Mouse (Mus musculus) embryo, embryonic 10.5 days (tissue): ENCODE measurements around the gene Wfdc1.

Experiments
- DNase-seq: peaks from one replicate; pipeline ENCODE4 v3.0.0-alpha.2; 2015; ENCODE audit warnings: low spot score

Wfdc1 gene

GRCm38 (mm10) chr8:119691989-119692388, 25.8 kb downstream of the Wfdc1 start:
- no peak for DNase-seq

DNA sequence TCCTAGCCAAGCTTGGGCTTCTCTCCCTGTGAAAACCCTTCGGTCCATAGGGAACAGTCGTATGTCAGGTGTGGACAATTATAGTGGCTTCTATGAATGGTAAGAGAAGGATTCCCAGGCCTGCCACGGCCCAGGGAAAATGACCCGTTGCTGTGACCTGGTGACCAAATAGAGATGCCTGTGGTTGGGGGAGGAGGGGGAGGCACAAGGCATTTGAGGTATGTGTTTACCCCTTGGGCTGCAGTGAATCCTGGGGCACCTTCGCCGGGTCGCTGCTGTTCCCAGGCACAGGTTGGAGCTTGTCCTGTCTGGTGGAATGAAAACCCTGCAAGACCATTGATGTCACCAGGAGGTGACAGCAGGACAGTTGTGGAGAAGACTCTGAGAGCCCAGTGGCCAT, 28.5 kb downstream of the Wfdc1 start:
- DNase-seq: no peak

GRCm38 (mm10) chr8:119697163-119697562, 31.0 kb downstream of the Wfdc1 start:
- no peak for DNase-seq

DNA sequence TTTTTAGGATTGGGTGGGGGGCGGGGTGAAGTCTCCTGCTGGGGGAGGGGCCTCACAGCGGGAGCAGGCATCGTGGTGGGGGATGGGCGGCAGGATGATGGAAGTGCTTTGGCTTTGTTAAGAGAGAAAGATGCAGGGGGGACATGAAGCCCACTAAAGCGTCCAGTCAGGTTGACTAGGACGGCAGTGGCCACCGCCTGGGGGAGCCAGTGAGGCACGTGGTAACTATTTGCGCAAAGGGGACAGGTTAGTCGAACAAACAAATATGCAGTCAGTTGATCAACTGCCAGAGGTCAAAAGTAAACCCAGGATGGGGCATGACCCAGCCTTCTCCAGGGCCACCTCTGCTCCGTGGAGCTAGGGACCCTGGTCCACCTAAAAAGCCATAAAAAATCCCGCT, 32.8 kb downstream of the Wfdc1 start:
- DNase-seq: peak; percentile 67

DNA sequence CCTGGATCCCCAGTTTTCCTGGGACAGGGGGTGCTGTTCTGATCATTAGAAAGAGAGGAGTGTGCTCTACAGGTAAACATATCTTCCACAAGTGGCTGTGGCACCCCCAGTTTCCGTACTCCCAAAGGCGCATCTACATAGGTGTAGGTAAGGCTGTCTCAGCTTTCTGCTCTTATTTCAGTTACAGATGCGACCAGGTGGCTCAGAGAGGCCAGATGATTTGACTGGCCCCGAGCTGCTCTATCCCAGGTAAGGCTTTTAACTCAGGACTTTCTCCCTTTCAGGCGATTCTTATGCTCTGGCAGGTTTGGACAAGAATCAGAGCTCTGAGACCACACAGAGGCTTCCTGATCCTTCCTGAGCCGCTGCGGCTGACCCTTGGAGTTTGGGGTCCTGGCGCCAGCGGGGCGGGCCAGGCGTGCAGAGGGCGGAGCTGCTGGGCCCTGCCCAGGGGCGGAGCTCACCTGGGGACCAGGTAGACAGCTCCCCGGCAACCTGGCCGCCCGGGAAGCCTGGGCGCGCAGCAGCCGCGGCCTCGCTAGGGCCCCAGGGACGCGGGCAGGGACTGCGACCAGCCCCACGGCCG, 33.5 kb downstream of the Wfdc1 start, which contains the start of gene Atp2c2:
Atp2c2 (plus strand) TSS at position 461 of the 586 bp plus-strand sequence.
- peak; percentile 34 for DNase-seq

DNA sequence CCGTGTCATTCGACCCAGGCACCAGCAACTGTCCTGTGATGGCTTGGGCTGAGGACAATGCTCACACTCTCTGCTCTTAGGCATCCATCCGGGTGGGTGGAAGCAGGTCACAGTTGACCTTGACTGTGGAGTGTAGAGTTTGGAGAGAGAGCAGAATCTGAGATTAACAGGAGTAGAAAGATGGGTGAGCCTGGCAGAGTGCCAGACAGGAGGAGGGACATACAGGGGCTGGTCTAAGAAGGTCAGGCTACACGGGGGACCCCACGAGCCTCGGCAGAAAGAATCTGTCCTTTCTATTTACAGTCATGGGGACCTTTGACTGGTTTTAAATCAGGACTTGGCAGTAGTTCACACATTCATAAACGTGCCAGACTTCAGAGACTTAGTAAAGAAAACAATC, 36.8 kb downstream of the Wfdc1 start:
- DNase-seq: no peak

GRCm38 (mm10) chr8:119707146-119707545, 41.0 kb downstream of the Wfdc1 start:
- DNase-seq: no peak

DNA sequence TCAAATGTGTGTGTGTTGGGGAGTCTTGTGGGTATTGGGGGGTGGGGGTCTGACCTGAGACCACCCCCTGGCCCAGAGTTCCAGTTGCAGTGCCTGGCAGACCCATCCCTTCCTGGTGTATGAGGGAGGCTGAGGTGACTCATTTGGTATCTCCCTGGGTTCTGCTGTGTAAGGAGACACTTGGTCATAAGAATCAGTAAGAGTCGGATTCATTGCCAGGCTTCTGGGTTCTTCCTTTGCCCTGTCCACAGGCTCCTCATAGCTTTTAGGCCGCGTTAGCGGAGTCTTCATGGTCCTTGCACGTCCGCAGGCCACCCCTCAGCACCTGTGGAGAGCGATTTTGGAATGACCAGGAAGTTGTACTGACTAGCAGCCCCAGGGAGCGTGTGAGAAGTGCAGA, 42.3 kb downstream of the Wfdc1 start:
- no peak for DNase-seq

DNA sequence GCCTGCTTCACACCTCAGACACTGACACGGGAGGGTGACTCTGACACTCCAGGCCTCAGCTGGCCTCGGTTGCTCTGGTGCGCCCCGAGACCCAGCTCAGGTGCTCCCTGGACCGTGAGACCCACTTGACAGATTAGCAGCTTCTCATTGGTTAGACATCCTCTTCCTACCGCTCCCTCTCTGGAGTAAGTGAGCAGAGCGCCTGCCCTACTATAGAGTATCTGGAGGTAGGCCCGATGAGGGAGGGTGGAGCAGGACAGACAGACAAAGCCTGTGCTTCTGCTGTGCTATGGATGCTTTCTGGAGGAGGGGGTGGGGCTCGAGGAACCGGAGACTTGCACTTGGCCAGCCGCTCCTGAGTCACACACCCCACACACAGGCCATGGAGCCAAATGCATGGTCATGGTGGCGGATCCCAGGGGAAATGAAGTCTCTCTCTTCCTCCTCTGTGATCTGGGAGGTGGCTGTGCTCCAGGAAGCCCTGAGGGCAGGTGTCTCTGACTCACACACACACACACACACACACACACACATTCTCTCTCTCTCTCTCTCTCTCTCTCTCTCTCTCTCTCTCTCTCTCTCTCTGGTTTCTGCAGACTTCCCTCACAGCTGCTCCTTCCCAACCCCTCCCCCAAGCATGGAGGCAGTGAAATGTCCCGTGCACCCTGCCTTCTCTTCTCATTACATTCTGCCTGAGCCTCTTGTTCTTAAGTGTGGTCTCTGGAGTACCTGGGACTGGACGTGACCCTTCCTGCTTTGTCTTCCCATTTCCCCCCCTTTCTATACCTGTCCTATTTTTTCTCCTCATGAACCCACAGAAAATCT, 42.9 kb downstream of the Wfdc1 start:
- DNase-seq: no peak

DNA sequence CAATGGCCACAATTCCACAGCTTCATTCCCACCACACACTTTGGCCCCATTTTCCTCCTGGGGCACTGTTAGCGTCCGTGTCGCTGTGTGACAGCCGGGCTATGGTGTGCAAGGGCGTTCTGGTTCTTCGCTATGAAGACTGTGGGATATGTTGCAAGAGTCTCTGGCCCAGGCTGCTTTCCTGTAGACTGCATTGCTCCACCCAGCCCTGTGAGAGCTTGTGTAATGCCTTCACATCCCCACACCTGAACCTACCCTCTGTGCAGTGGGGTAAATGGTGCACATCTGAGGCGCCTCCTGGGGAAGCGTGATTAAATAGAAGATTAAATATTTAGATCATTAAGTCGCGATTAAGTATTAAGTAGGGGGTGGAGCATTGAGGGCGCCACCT, 43.5 kb downstream of the Wfdc1 start:
- DNase-seq: no peak

DNA sequence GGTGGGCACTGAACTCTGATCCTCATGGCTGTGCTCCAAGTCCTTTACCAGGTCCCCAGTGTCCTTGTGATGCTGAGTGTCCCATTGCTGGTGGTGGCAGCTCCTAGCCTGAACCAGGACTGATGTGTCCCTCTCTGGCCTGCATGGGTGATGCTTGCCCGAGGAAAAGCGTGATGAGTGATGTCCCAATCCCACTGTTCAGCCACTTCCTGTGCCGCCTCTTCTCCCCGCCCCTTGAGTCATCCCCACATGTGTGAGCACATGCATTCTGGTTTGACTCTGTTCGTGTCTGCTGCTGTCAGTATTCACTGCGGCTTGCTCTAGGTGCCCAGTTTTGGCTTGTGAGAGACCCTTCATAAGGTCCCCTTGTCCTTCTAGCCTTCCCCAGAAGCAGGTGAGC, 46.1 kb downstream of the Wfdc1 start:
- no peak for DNase-seq

DNA sequence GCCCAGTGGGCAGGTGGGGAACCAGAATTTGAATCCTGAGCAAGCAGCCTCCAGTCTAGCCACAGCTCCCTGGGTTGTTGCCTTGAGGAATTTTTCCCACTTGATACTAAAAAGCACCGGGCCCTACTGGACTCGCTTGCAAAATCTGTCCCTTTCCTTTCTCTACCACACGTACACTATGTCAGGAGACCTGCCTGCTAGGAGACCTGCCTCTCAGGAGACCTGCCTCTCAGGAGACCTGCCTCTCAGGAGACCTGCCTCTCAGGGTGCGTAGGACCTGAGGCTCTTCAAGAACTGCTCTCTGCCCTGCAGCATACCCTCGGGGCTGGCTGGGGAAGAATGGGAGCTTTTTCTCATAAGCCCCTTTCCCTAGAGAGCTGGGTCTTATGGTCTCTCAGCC, 47.3 kb downstream of the Wfdc1 start:
- no peak for DNase-seq

GRCm38 (mm10) chr8:119715221-119715620, 49.1 kb downstream of the Wfdc1 start:
- no peak for DNase-seq

DNA sequence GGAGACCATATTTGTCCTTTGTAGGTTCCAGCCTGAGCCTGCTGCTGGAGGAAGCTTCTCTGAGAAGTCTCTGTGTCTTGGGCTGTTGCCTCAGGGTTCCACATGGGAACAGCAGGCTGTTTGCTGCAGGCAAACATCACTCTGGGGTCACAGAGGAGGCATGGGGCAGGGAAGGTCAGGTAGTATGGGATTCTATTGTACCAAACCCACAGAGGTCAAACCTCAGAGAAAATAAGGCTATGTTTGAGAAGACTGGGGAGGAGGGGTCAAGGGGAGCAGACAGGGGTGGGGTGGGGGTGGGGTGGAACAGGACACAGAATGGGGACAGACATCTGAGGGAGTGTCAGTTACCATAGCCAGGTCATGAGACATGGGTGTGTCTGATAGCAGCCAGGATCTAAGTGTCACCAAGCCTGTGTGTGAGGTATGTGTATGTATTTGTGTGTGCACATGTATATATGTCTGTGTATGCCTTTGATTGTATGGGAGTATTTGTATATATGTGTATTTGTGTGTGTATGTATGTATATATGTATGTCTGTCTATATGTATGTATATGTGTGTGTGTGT, 50.6 kb downstream of the Wfdc1 start:
- peak; percentile 28 for DNase-seq

DNA sequence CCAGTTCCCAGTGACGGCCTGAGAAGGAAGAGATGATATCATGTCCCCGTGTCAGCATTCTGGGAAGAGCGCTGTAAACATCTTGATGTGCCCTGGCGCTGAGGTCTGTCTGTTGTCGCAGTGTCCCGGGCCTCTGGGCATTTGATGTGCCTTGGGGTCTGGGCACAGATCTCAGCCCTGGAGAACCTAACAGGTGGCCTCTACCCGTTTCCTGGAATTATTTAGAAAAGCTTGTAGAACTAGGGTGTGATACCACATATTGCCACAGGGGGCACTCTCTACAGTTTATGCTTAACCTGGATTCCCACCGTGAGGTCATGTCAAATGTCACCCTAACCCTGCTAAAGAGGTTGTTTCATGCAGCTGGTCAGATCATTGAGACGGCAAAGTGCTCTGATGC, 51.6 kb downstream of the Wfdc1 start:
- peak; percentile 72 for DNase-seq

- no peak for DNase-seq
Measured at GRCm38 (mm10) chr8:119719011-119719501, 52.9 kb downstream of the Wfdc1 start.

GRCm38 (mm10) chr8:119722348-119722747, 56.2 kb downstream of the Wfdc1 start:
- no peak for DNase-seq

DNA sequence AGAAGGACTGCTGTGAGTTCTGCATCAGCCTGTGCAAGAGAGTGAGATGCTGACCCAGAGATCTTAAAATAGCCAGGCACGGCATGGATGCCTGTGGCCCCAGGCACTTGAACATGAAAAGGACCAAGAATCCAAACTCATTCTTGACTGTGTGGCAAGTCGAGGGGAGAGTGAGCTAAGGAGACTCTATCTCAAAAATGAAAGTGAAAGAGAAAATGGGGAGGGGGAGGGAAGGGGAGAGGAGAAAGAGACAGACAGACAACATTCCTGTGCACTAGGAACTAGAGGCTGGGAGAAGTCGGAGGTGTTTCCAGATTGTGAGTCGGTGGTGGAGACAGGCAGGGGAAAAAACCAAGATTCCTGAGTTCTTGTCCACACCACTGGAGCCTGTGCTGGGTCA, 57.5 kb downstream of the Wfdc1 start:
- no peak for DNase-seq

DNA sequence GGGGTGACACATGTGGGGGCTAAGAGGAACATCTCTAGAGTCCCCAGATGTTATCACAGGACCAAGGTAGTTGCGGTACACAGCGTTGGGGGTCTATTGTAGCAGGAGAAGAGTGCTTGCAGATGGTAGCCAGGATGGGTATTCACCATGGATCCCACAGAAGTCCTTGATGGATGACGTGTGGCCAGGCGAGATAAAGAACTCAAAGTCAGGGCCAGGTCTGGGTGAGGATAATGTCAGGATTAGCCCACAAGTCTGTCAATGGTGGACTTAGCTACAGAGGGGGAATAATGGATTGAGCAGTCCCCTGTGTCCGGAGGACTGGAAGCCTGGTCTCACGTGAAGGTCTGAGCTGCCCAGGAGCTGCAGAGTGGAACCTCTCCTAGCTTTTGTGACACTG, 58.4 kb downstream of the Wfdc1 start:
- DNase-seq: no peak

DNA sequence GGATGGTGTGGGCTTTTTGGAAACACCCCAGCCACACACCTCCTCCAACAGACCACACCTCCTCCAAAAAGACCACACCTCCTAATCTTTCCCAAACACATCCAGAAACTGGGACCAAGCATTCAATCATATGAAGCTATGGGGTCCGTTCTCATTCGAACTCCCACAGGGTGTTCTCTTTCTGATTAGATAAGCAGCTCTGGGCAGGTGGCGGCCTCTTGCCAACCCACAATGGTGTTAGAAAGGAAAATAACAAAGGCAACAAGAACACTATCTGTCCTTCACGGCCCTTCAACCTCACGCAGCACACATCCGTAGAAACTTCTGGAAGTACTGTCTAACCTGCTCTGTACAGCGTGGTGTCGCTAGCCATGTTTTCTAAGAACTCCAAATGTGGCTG, 60.9 kb downstream of the Wfdc1 start:
- DNase-seq: no peak

- no peak for DNase-seq
Measured at GRCm38 (mm10) chr8:119728351-119728895, 62.3 kb downstream of the Wfdc1 start.

DNA sequence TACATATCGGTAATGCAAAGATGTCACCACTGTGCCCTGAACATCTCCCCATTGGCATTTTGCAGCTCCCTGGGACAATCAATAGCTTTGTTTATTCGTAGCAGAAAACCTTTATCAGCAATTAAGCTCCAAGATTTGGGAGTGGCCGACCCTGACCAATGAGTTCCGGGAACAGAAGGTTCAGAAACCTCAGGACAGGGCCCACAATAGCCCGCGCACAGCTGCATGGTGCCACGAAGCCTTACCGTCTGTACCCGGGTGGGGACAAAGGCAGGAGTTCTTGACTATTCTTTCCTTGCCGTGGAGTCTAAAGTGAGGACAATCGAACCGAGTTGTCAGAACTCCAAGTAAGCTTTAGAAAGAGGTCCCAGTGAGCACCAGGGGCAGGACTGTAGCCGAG, 65.9 kb downstream of the Wfdc1 start:
- DNase-seq: no peak

GRCm38 (mm10) chr8:119736348-119736917, 70.3 kb downstream of the Wfdc1 start:
- no peak for DNase-seq
